Mouse (Mus musculus): ENCODE measurements around the gene Qtrt1.
A peak's percentile ranks its signal among the peaks of the same experiment; 100 is the strongest.

Gene Qtrt1

GRCm38 (mm10) chr9:21424631-21425555 is 13.3 kb downstream of the Qtrt1 start, which contains the start of gene Dnm2:
Gene Dnm2, plus strand, starts transcription at chr9:21424908.
- peak; percentile 100 for DNase-seq

- no peak for DNase-seq
These were observed 13.9 kb downstream of the Qtrt1 start for GRCm38 (mm10) chr9:21425556-21425945.

GRCm38 (mm10) chr9:21426013-21426412 is 14.4 kb downstream of the Qtrt1 start:
- peak; percentile 74 for DNase-seq

GRCm38 (mm10) chr9:21426525-21426924 is 14.9 kb downstream of the Qtrt1 start:
- DNase-seq, result no peak

GRCm38 (mm10) chr9:21427773-21428172 is 16.1 kb downstream of the Qtrt1 start:
- DNase-seq, result peak; percentile 41

GRCm38 (mm10) chr9:21428178-21428577 is 16.5 kb downstream of the Qtrt1 start:
- no peak for DNase-seq

- DNase-seq, result no peak
These were observed 19.1 kb downstream of the Qtrt1 start for GRCm38 (mm10) chr9:21430724-21431123.

GRCm38 (mm10) chr9:21432066-21432465 is 20.4 kb downstream of the Qtrt1 start:
- DNase-seq, result no peak

- DNase-seq, result peak; percentile 80
These were observed 22.1 kb downstream of the Qtrt1 start for GRCm38 (mm10) chr9:21433766-21434165.

GRCm38 (mm10) chr9:21434410-21434809 is 22.8 kb downstream of the Qtrt1 start:
- no peak for DNase-seq

- DNase-seq, result peak; percentile 78
These were observed 24.4 kb downstream of the Qtrt1 start for GRCm38 (mm10) chr9:21435777-21436635.

GRCm38 (mm10) chr9:21437577-21437976 is 25.9 kb downstream of the Qtrt1 start:
- DNase-seq, result no peak

- DNase-seq, result peak; percentile 67
These were observed 26.6 kb downstream of the Qtrt1 start for GRCm38 (mm10) chr9:21438219-21438618.

- no peak for DNase-seq
These were observed 27.8 kb downstream of the Qtrt1 start for GRCm38 (mm10) chr9:21439456-21439855.

- DNase-seq, result no peak
These were observed 28.3 kb downstream of the Qtrt1 start for GRCm38 (mm10) chr9:21439914-21440313.

GRCm38 (mm10) chr9:21440387-21440786 is 28.8 kb downstream of the Qtrt1 start:
- DNase-seq, result no peak

GRCm38 (mm10) chr9:21443853-21444252 is 32.2 kb downstream of the Qtrt1 start:
- no peak for DNase-seq

- no peak for DNase-seq
These were observed 32.9 kb downstream of the Qtrt1 start for GRCm38 (mm10) chr9:21444574-21444973.

- no peak for DNase-seq
These were observed 33.6 kb downstream of the Qtrt1 start for GRCm38 (mm10) chr9:21445081-21445744.

- DNase-seq, result no peak
These were observed 36.1 kb downstream of the Qtrt1 start for GRCm38 (mm10) chr9:21447778-21448177.

- DNase-seq, result no peak
These were observed 38.1 kb downstream of the Qtrt1 start for GRCm38 (mm10) chr9:21449710-21450109.

GRCm38 (mm10) chr9:21450270-21450669 is 38.6 kb downstream of the Qtrt1 start:
- peak; percentile 75 for DNase-seq

- DNase-seq, result peak; percentile 85
These were observed 39.8 kb downstream of the Qtrt1 start for GRCm38 (mm10) chr9:21451391-21451790.

Measured in lung, postnatal 36 days (tissue).